ENCODE assay signal across 27 mouse cellular contexts in genomic region chr1:159861782-159862474, GRCm38 (mm10).
DNase-seq lines count a peak whose midpoint lies in the region; ATAC-seq and TF ChIP-seq lines count a peak whose summit lies in the region.
"Had no signal": no experiment of that assay in that cellular context is flagged by ENCODE, and none has a peak within 500 bp of the region (broad histone marks: within the 10 kb centered on the region; RNA-seq: fewer than 3 reads in every experiment).

No protein-coding gene starts in this region.

- H3K9ac ChIP-seq in midbrain, postnatal 0 days (replicated peaks; ENCODE audit: low read length, poor library complexity, severe bottlenecking), result no peak overlapping the region
- H3K9ac ChIP-seq in midbrain, embryonic 15.5 days, result no peak overlapping the region
- H3K9ac ChIP-seq in forebrain, embryonic 15.5 days (replicated peaks), result no peak overlapping the region
- H3K9ac ChIP-seq: forebrain, embryonic 12.5 days; heart, embryonic 13.5 days; hindbrain, embryonic 12.5 days; hindbrain, embryonic 15.5 days had no signal

- TF ChIP-seq CTCF in midbrain, postnatal 0 days (IDR thresholded peaks at IDR 0.05), result no peak

- H3K36me3 ChIP-seq in midbrain, postnatal 0 days (ENCODE audit: insufficient read depth, low read length), result no peaks in the 10 kb centered on the region
- no peaks in the 10 kb centered on the region for H3K36me3 ChIP-seq in midbrain, embryonic 15.5 days (replicated peaks)
- no peaks in the 10 kb centered on the region for H3K36me3 ChIP-seq in forebrain, embryonic 15.5 days
- H3K36me3 ChIP-seq: forebrain, embryonic 12.5 days; G1E; heart, embryonic 10.5 days; heart, embryonic 13.5 days; hindbrain, embryonic 12.5 days; hindbrain, embryonic 15.5 days had no signal

- no peaks in the 10 kb centered on the region for H3K9me3 ChIP-seq in midbrain, postnatal 0 days (ENCODE audit: low read length)
- no peaks in the 10 kb centered on the region for H3K9me3 ChIP-seq in midbrain, embryonic 15.5 days
- H3K9me3 ChIP-seq in forebrain, embryonic 15.5 days, result no peaks in the 10 kb centered on the region; the same call in 1 of the 2 replicates
- H3K9me3 ChIP-seq: forebrain, embryonic 12.5 days; G1E; heart, embryonic 10.5 days; heart, embryonic 13.5 days; hindbrain, embryonic 12.5 days; hindbrain, embryonic 15.5 days had no signal

- peak; percentile 20 to 30 for DNase-seq in cerebellum, postnatal 10 days
- DNase-seq in cerebellum, adult 18-20 months, result no peak
- DNase-seq in midbrain, postnatal 0 days (ENCODE audit: low spot score), result peak; percentile 29
- DNase-seq in NIH3T3 (ENCODE audit: low read depth), result peak; percentile 83
- peak; percentile 51 for DNase-seq in fibroblast of lung, adult 2 months (ENCODE audit: low read depth)
- no peak for DNase-seq in natural killer cell, adult 2 months (ENCODE audit: low spot score in 2 of 2)
- DNase-seq: adrenal gland, adult 8-10 months; adrenal gland, postnatal 25 days; B cell, adult 2 months; cerebellum, adult 11-12 months; cerebellum, adult 9-10 months; cerebellum, postnatal 25 days; gastrocnemius, postnatal 10 days; gastrocnemius, postnatal 36 days; heart, adult 2 months; heart, postnatal 14 days had no signal

- no peaks in the 10 kb centered on the region for H3K4me1 ChIP-seq in midbrain, postnatal 0 days (ENCODE audit: insufficient read depth, low read length)
- H3K4me1 ChIP-seq in midbrain, embryonic 15.5 days, result no peaks in the 10 kb centered on the region; the same call in 1 of the 2 replicates
- no peaks in the 10 kb centered on the region for H3K4me1 ChIP-seq in forebrain, embryonic 15.5 days
- H3K4me1 ChIP-seq: heart, embryonic 10.5 days; heart, embryonic 13.5 days had no signal

- 78% methylated on average over 3 of the region's 3 CpGs for WGBS in midbrain, postnatal 0 days
- WGBS in midbrain, embryonic 15.5 days, result 84% methylated on average over 3 of the region's 3 CpGs
- WGBS in forebrain, embryonic 15.5 days, result 71% methylated on average over 3 of the region's 3 CpGs

- no peak overlapping the region for H3K4me2 ChIP-seq in midbrain, postnatal 0 days (ENCODE audit: low read depth, low read length, poor library complexity, severe bottlenecking)
- no peak overlapping the region for H3K4me2 ChIP-seq in midbrain, embryonic 15.5 days
- no peak overlapping the region for H3K4me2 ChIP-seq in forebrain, embryonic 15.5 days (replicated peaks)
- H3K4me2 ChIP-seq: forebrain, embryonic 12.5 days; heart, embryonic 13.5 days; hindbrain, embryonic 12.5 days; hindbrain, embryonic 15.5 days had no signal

- H3K27ac ChIP-seq in midbrain, postnatal 0 days (ENCODE audit: low read depth, low read length), result no peak overlapping the region
- no peak overlapping the region for H3K27ac ChIP-seq in midbrain, embryonic 15.5 days
- no peak overlapping the region for H3K27ac ChIP-seq in forebrain, embryonic 15.5 days (replicated peaks)
- H3K27ac ChIP-seq: forebrain, embryonic 12.5 days; heart, adult 2 months; heart, embryonic 10.5 days; heart, embryonic 13.5 days; hindbrain, embryonic 12.5 days; hindbrain, embryonic 15.5 days had no signal

- H3K27me3 ChIP-seq in midbrain, postnatal 0 days (ENCODE audit: insufficient read depth, low read length), result no peaks in the 10 kb centered on the region
- H3K27me3 ChIP-seq in midbrain, embryonic 15.5 days (replicated peaks), result no peaks in the 10 kb centered on the region
- no peaks in the 10 kb centered on the region for H3K27me3 ChIP-seq in forebrain, embryonic 15.5 days
- H3K27me3 ChIP-seq: heart, embryonic 13.5 days; hindbrain, embryonic 15.5 days had no signal

- no peak for ATAC-seq in midbrain, postnatal 0 days (ENCODE audit: low FRiP score)
- no peak for ATAC-seq in midbrain, embryonic 15.5 days (replicated peaks)
- no peak for ATAC-seq in forebrain, embryonic 15.5 days (replicated peaks)
- ATAC-seq: activated CD4-positive, CD25-positive, alpha-beta regulatory T cell, adult 4 months; forebrain, embryonic 16.5 days; intestine, postnatal 0 days had no signal

- no peak overlapping the region for H3K4me3 ChIP-seq in midbrain, postnatal 0 days (ENCODE audit: low read depth, low read length)
- no peak overlapping the region for H3K4me3 ChIP-seq in midbrain, embryonic 15.5 days
- no peak overlapping the region for H3K4me3 ChIP-seq in forebrain, embryonic 15.5 days
- H3K4me3 ChIP-seq: forebrain, embryonic 12.5 days; heart, adult 2 months; heart, embryonic 10.5 days; heart, embryonic 13.5 days; hindbrain, embryonic 12.5 days; hindbrain, embryonic 15.5 days had no signal

Comparison
In these comparisons a context has a peak if more than half of its experiments do, and no peak if none do; other contexts are left out.
1. DNase-seq: peak in cerebellum, postnatal 10 days (2 of 2), midbrain, postnatal 0 days (single experiment), NIH3T3 (single experiment) and fibroblast of lung, adult 2 months (single experiment); none in cerebellum, adult 18-20 months (0 of 2) and natural killer cell, adult 2 months (0 of 2).